Mouse (Mus musculus): ENCODE measurements around the gene Zbtb24. TPM values are rescaled to one million over a fixed set of nuclear protein-coding genes. Genes with fewer than 3 reads are reported as not detected.

The Zbtb24 gene
- total RNA-seq, 2 experiments from 2014 or later, result 16.3 to 17.2 TPM

DNA sequence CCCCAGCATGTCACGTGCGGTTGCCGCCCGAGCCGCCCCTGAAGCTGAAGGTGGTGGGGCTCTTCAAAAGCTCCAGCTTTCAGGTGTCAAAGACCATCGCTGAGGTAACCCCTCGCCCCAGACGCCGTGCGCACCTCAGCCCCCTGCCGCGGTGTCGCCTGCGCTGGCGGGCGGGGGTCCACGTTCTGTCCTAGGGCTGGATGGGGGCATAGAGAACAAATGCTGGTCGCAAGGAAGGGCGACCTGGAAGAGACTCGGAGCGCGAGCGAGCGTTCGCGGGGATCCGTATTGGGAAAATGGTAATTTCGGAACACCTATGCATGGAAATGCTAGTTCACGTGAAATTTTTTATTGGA is 40.3 kb downstream of the Zbtb24 start:
- no peak for DNase-seq (ENCODE audit: low spot score in 2 of 2)

DNA sequence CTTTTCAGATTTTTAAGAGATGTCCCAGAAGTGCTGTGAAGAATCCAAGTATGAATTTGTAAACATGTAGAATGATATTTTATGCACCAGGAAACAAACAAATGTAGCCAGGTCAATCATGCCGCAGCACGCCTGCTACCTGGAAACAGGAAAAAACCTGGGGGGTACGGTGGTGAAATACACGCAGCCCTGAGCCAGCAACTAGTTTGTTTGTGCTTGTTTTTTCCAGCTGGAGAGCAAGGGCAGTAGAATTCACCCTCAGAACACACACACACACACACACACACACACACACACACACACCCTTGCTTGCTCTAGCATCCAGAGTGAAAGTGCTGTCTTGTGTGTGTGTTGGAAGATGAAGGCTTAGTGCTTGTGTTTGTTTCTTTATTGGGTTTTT is 40.9 kb downstream of the Zbtb24 start:
- no peak for DNase-seq (ENCODE audit: low spot score in 2 of 2)

DNA sequence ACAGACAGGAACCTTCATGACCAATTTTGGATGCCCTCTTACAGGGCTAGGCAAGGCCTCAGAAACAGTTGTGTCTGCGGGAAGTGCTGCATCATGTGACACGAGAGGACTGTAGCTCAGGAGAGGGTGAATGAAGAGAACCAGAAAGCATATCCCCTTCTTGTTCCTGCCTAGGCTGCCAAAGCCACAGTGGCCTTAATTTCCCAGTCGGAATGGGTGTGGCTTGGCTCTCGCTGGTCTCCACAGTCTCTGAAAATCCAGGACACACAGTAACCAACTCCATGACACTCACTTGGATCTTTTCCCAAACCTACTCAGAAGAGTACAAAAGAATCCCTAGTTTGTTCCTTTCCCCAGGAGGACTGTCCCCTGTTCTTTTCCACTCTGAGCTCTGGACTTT is 50.8 kb downstream of the Zbtb24 start:
- DNase-seq (ENCODE audit: low spot score in 2 of 2), result no peak

DNA sequence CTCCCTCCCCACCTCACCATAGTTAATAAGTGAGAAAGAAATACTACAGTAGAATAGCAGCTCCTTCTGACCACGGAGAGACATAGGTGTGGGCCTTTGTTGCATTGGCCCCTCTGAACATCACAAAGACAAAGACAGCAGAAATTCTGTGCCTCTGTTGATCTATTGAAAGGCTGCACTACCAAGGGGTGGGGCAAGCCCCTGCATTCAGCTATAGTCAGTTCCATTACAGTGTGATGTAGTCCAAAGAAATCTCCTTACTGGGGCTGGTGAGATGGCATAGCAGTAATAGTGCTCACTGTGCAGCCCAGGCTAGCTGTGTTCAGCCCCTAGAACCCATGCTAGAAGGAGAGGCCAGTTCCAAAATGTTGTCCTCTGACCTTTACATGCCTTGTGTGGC is 54.8 kb downstream of the Zbtb24 start:
- no peak for DNase-seq (ENCODE audit: low spot score in 2 of 2)

DNA sequence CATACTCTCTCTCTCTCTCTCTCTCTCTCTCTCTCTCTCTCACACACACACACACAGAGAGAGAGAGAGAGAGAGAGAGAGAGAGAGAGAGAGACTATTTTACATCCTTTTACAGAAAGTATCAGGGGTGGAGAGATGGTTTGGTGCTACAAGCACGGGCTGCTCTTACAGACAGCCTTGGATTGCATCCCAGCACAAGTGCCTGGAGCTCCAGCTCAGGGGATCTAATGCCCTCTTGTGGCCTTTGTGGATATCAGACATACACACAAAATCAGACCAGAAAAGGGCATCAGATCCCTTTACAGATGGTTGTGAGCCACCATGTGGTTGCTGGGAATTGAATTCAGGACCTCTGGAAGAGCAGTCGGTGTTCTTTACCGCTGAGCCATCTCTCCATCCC is 55.3 kb downstream of the Zbtb24 start:
- DNase-seq (ENCODE audit: low spot score in 2 of 2), result peak; percentile 64 to 78

DNA sequence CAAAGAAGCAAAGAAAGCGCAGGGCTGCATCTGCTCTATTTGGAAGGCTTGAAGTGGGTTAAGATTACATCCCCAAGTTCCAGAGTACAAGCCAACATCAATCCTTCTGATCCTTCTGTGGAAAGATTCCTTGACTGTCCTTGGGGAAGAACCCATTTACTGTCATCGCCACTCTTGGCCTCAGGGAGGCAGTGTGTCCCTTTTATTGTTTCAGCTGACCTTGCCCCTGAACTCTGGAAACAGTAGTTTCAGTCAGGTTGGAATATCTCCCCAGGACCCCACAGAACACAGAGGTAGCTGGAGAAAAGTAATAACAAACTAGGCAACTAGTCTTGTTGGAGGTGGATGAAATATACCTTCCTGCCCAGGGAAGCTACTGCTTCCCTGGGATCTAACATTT is 59.0 kb downstream of the Zbtb24 start:
- no peak for DNase-seq (ENCODE audit: low spot score in 2 of 2)

DNA sequence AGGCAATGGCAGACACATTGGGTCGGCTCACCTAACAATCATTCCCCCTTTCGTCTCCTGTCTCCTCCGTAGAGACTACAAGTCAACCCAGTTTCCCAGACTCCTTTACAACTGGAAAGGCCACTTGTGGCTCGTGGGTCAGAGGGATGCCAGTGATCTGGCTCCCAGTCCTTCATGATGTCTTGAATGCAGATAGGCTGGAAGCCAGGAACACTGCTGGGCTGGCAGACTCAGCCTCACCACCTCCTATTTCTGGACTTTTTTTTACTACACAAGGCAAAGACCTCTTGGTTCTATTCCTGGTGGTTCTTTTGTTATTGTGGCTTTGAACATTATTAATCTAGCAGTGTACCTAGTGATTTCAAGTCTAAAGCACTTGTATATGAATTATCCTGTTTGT is 64.1 kb downstream of the Zbtb24 start:
- DNase-seq (ENCODE audit: low spot score in 2 of 2), result no peak

DNA sequence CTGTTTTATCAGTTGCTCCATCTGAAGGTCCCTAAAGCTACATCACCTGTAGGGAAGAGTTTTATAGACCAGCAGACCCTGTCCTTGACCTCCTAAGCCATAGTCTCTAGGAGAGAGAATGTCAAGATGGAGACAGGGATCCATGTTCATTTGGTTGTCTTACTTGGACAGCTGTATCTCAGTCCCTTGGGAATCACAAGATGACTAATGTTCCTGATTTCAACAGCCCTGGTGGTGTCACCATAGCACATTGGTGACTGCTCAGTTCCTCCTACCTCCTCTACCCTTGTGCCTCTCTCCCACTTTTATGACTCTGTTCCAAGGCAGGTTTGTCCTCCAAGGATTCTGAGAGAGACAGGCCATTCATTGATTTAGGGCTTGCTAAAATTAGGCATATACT is 64.7 kb downstream of the Zbtb24 start:
- DNase-seq (ENCODE audit: low spot score in 2 of 2), result no peak

Other genes with a start within 250 kb of the Zbtb24 start
- gene Fig4, start 147.1 kb upstream of the Zbtb24 start, total RNA-seq (2021), result 10 to 100 TPM; 36.4 to 36.5 TPM
- under 1 TPM; 0.62 to 0.69 TPM for gene Ak9, start 146.4 kb upstream of the Zbtb24 start, total RNA-seq (2021)
- 10 to 100 TPM; 41.9 to 42.5 TPM for gene Mical1, start 25.9 kb downstream of the Zbtb24 start, total RNA-seq (2021)
- 10 to 100 TPM; 21.2 to 26.2 TPM for gene Smpd2, start 40.0 kb downstream of the Zbtb24 start, total RNA-seq (2021)
- gene Ppil6, start 40.1 kb downstream of the Zbtb24 start, total RNA-seq (2021), result 1 to 10 TPM; 6.9 to 7.8 TPM
- 10 to 100 TPM; 46.7 to 50.9 TPM for gene Cd164, start 69.0 kb downstream of the Zbtb24 start, total RNA-seq (2021)